Mouse (Mus musculus) lung, adult 2 months (tissue): ENCODE measurements around the gene Yipf1.
"Not testable (repeated sequence)": the region's sequence is repeated elsewhere in the genome, so short reads cannot be mapped to it uniquely, and the experiment has no call there.

Source experiments
- CTCF ChIP-seq: fragments of 200-500 bp; IDR thresholded peaks from 2 replicates; pipeline ENCODE4 v1.5.1; 2011; ENCODE audit warnings: mild to moderate bottlenecking, low read length, control low read depth; ENCODE audit not compliant: insufficient read depth
- POLR2A ChIP-seq: fragments of 200-500 bp; IDR thresholded peaks from 2 replicates; pipeline ENCODE4 v1.6.1; 2011; ENCODE audit warnings: low read depth, mild to moderate bottlenecking, control low read depth, low read length, borderline replicate concordance; ENCODE audit errors: extremely low read depth

GRCm38 (mm10) chr4:107357172-107357571 lies 43.0 kb downstream of the Yipf1 start:
- TF ChIP-seq POLR2A, CTCF: not testable (repeated sequence)
